Mouse (Mus musculus) G1E-ER4 (cell line): ENCODE data around the gene Gm5891. TPM values are rescaled to one million over a fixed set of nuclear protein-coding genes. Genes with fewer than 3 reads are reported as not detected.
"Not testable (repeated sequence)": the region's sequence is repeated elsewhere in the genome, so short reads cannot be mapped to it uniquely, and the experiment has no call there.

ENCODE experiments used
- GATA1 ChIP-seq: IDR thresholded peaks from one replicate; pipeline ENCODE4 v1.8.0; 2012; ENCODE audit warnings: low read length, inconsistent platforms
- polyA plus RNA-seq: library from polyadenylated mRNA; stranded (reverse); fragments of >175 nt; gene quantifications from 2 replicates; pipeline ENCODE4 v1.2.3, GENCODE M21; 2012

Gene Gm5891
- polyA plus RNA-seq: not detected in 2 replicates

- TF ChIP-seq GATA1: not testable (repeated sequence)
Observed at GRCm38 (mm10) chr7:21921191-21921590, at the start of gene Gm5891. TSS of gene Gm5891 (minus strand) at chr7:21921291.

Other genes with a start within 250 kb of the Gm5891 start
- not detected in 2 replicates for gene Gm4175, start 159.8 kb downstream of the Gm5891 start, polyA plus RNA-seq
- gene Gm4177, start 124.6 kb downstream of the Gm5891 start, polyA plus RNA-seq: not detected in 2 replicates
- gene Vmn1r135, start 88.9 kb downstream of the Gm5891 start, polyA plus RNA-seq: not detected in 2 replicates
- gene Gm5725, start 77.0 kb downstream of the Gm5891 start, polyA plus RNA-seq: not detected in 2 replicates
- not detected in 2 replicates for gene Vmn1r137, start 73.3 kb upstream of the Gm5891 start, polyA plus RNA-seq
- not detected in 2 replicates for gene Vmn1r138, start 107.6 kb upstream of the Gm5891 start, polyA plus RNA-seq
- gene Gm6176, start 135.0 kb upstream of the Gm5891 start, polyA plus RNA-seq: not detected in 2 replicates
- gene Vmn1r139, start 147.8 kb upstream of the Gm5891 start, polyA plus RNA-seq: not detected in 2 replicates
- not detected in 2 replicates for gene Gm16451, start 197.0 kb upstream of the Gm5891 start, polyA plus RNA-seq
- not detected in 2 replicates for gene Gm10666, start 213.4 kb upstream of the Gm5891 start, polyA plus RNA-seq
- not detected in 2 replicates for gene Vmn1r142, start 242.7 kb upstream of the Gm5891 start, polyA plus RNA-seq